Mouse (Mus musculus): ENCODE measurements around the gene Bnip1.

DNA sequence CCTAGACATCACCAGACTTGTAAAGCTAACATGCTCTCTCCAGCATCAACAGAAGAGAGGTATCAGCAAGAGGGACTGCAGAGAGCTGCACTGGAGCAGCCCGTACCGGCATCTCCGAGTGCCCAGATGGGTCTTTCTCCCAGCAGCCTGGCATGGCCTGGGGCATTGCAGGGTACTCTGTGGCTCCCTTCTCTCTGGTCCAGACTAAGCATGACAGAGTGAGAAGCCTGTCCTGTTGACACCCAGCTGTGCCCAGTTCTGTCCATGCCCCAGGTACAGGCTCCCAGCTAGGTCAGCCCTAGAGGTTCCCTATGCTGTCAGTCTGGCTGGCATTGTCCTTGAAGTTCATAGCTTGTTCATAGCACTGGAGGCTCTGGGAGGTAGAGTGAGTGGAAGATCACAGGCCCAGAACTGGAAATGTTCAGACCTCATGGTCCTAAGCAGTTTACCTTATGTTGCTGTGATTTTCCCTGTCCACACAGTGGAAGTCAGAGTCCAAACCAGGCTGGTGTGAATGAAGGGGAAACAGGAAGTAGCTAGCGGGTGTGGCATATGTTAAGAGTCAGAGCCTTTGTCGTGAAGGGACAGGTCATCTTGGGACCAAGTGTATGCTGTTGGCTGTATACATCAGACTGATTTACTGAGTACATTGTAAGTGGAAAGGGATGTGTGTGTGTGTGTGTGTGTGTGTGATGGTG, 12.4 kb downstream of the Bnip1 start:
- TF ChIP-seq CTCF (IDR thresholded peaks at IDR 0.05; ENCODE audit: control insufficient read depth, insufficient read depth, insufficient read length) (no peak), USF1 (IDR thresholded peaks at IDR 0.05; ENCODE audit: low read depth) (no peak), MYOG (IDR thresholded peaks at IDR 0.05; ENCODE audit: control insufficient read depth, extremely low read depth, insufficient read length) (no peak), MAX (IDR thresholded peaks at IDR 0.05) (no peak), MYOD1 (IDR thresholded peaks at IDR 0.05; ENCODE audit: control insufficient read depth, insufficient read length, low read depth) (no peak), FOSL1 (IDR thresholded peaks at IDR 0.05; ENCODE audit: insufficient read depth, low read length, poor library complexity, severe bottlenecking) (no peak), CEBPB (IDR thresholded peaks at IDR 0.05; ENCODE audit: low read depth) (no peak)

Data from C2C12 (cell line).